Mouse (Mus musculus): ENCODE results near the gene Coq3. TPM values are rescaled to one million over a fixed set of nuclear protein-coding genes. Genes with fewer than 3 reads are reported as not detected.
A peak's percentile ranks its signal among the peaks of the same experiment; 100 is the strongest.

The Coq3 gene
- polyA plus RNA-seq, 1 experiment from 2014 or later = 13.1 TPM

DNA sequence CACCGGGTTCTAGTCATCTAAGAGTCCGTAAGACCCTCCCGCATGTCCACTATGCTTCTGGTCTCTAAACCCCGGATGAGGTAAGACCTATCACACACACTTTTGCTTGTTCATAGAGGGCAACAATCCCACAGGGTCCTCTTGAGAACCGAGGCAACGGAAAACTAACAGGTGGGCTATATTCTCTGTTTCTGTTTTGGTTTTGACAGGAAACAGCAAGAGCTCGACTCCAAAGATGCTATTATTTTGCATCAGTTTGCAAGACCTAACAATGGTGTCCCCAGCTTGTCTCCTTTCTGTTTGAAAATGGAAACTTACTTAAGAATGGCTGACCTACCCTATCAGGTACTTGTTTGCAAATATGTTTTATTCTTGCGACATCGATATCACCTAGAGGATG, 57.0 kb downstream of the Coq3 start:
- no peak overlapping the region for H3K4me3 ChIP-seq
- peaks cover 25% of the 10 kb centered on the region for H3K4me1 ChIP-seq
- no peak overlapping the region for H3K27ac ChIP-seq
- peaks cover 18% of the 10 kb centered on the region for H3K36me3 ChIP-seq (replicated peaks)
- no peaks in the 10 kb centered on the region for H3K9me3 ChIP-seq
- 94% methylated on average over 9 of the region's 9 CpGs for WGBS
- no peak for DNase-seq (ENCODE audit: extremely low spot score, low spot score)
- no peaks in the 10 kb centered on the region for H3K27me3 ChIP-seq (ENCODE audit: poor library complexity, severe bottlenecking)

DNA sequence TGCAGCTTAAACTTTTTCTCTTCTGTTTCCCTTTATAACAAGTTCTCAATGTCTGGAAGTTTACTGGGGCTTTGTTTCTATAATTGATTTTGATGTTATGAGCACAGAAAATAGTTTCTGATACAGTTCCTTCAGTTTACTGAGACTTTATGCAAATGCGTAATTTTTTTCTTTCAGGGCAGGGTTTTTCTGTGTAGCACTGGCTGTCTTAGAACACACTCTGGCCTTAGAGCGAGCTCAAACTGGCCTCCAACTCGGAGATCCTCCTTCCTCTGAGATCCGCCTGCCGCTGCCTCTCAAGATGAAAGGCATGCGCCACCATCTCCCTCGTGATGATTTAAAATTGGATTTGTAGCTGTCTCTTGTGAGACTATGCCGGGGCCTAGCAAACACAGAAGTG, 58.4 kb downstream of the Coq3 start:
- peaks cover 21% of the 10 kb centered on the region for H3K36me3 ChIP-seq (replicated peaks)
- H3K4me3 ChIP-seq = no peak overlapping the region
- DNase-seq (ENCODE audit: extremely low spot score, low spot score) = no peak
- 91% methylated on average over 8 of the region's 8 CpGs for WGBS
- no peaks in the 10 kb centered on the region for H3K27me3 ChIP-seq (ENCODE audit: poor library complexity, severe bottlenecking)
- peaks cover 11% of the 10 kb centered on the region for H3K4me1 ChIP-seq
- H3K9me3 ChIP-seq = no peaks in the 10 kb centered on the region
- no peak overlapping the region for H3K27ac ChIP-seq

DNA sequence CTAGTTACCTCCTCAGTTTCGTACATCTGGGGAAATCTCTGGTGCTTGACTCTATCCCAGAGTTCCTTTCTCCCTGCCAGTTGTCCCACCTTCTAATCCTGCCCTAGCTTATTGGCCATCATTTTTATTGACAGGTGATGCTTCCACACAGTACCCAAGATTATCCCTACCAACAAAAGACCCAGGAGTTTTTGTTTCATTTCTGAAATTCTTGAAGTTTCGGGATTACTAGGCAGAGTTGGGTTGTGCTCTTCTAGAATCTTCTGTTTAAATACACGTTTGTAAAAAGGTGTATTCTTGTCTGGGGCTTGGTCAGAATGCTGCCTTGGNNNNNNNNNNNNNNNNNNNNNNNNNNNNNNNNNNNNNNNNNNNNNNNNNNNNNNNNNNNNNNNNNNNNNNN, 65.2 kb downstream of the Coq3 start:
- Histone ChIP-seq H3K4me3 (no peak overlapping the region), H3K27me3 (ENCODE audit: poor library complexity, severe bottlenecking) (no peaks in the 10 kb centered on the region), H3K4me1 (no peaks in the 10 kb centered on the region), H3K36me3 (replicated peaks) (peaks cover 29% of the 10 kb centered on the region), H3K27ac (no peak overlapping the region), H3K9me3 (no peaks in the 10 kb centered on the region)
- DNase-seq (ENCODE audit: extremely low spot score, low spot score) = no peak
- WGBS = 87% methylated on average over 3 of the region's 3 CpGs

DNA sequence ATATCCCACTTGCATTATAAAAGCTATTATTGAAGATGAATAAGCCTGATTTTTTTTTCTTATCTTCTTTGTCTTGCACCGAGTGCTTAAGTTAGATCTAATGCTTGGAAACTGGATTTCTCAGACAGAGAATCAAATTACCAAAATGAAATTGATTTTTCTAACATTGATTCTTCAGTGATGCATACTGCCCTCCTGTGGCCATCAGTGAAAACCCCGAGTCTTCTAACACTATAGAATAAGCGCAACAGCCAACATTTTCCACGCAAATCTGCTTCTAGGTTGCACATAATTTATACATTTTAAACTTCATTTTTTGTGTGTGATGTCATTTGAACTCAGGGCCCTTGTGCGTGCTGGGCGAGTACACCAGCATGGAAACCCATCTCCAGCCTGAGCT, 72.0 kb downstream of the Coq3 start:
- H3K27me3 ChIP-seq (ENCODE audit: poor library complexity, severe bottlenecking) = no peaks in the 10 kb centered on the region
- WGBS = 59% methylated on average over 6 of the region's 6 CpGs
- H3K9me3 ChIP-seq = no peaks in the 10 kb centered on the region
- no peak overlapping the region for H3K27ac ChIP-seq
- no peak overlapping the region for H3K4me3 ChIP-seq
- DNase-seq (ENCODE audit: extremely low spot score, low spot score) = no peak
- H3K36me3 ChIP-seq (replicated peaks) = peaks cover 32% of the 10 kb centered on the region
- no peaks in the 10 kb centered on the region for H3K4me1 ChIP-seq

DNA sequence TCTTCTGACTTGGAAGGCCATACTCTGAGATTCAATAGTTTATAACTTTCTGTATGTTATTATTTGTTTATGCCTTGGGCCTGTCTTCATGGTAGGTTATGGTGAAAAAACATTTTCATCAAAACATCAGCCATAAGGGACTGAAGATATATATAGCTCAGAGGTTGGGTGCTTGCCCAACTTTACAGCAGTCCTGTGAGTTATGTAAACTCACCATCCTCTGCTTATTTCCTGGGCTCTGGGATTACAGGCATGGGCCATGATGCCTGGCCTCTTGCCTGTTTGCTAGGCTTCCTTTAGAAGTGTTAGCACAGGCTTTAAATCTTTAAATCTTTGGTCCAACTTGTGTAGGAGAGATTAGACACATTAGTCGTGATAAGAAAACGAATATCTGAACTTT, 72.8 kb downstream of the Coq3 start:
- Histone ChIP-seq H3K4me1 (no peaks in the 10 kb centered on the region), H3K4me3 (no peak overlapping the region), H3K27ac (no peak overlapping the region), H3K27me3 (ENCODE audit: poor library complexity, severe bottlenecking) (no peaks in the 10 kb centered on the region), H3K36me3 (replicated peaks) (peaks cover 32% of the 10 kb centered on the region), H3K9me3 (no peaks in the 10 kb centered on the region)
- WGBS = 80% methylated on average over 2 of the region's 2 CpGs
- no peak for DNase-seq (ENCODE audit: extremely low spot score, low spot score)

DNA sequence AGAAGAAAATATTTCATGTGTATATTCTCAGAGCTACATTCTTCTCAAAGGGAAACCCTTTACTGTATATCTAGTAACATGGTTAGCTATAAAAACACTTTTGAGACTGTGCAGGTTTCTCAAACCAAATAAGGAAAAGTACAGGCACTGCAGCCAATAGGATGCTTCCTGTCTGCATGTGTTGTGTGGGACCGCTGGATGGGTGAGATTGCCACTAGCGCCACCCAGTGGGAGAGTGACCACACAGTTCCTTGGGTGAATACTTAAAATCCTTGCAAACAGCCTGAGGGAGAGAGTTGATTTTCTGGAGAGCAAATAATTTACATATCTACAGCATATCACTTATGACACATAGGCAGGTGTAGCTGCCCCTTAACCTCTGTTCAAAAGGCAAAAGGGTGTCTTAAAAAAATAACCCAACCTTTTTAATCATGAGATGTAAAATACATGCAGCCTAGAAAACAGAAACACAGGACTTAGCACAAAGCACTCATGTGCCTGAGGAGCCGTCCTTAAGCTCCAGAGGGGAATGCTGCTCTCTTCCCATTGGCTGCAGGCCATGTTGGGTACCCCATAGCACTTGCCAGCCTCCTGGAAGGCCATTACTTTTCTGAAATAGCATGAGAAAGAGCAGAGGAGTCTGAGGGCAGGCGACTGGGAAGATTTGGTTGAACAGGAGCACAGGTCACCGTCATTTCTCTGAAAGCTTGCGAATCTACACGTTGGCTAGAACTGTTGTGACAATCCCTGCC, 78.3 kb downstream of the Coq3 start:
- peaks cover 33% of the 10 kb centered on the region for H3K36me3 ChIP-seq (replicated peaks)
- H3K27me3 ChIP-seq (ENCODE audit: poor library complexity, severe bottlenecking) = no peaks in the 10 kb centered on the region
- peak; percentile 55 for DNase-seq (ENCODE audit: extremely low spot score, low spot score)
- H3K4me1 ChIP-seq = no peaks in the 10 kb centered on the region
- no peak overlapping the region for H3K27ac ChIP-seq
- WGBS = 55% methylated on average over 7 of the region's 7 CpGs
- H3K4me3 ChIP-seq = no peak overlapping the region
- H3K9me3 ChIP-seq = no peaks in the 10 kb centered on the region

Other genes with a start within 250 kb of the Coq3 start
- 0.04 and 0.10 TPM in 2 replicates for gene Prdm13, start 193.7 kb upstream of the Coq3 start, polyA plus RNA-seq (2016; fragmentation: Nextera tagmentation; extraction: Ambion mirVana)
- 55.7 and 58.9 TPM in 2 replicates for gene Ccnc, start 152.0 kb upstream of the Coq3 start, polyA plus RNA-seq (2016; fragmentation: Nextera tagmentation; extraction: Ambion mirVana)
- gene Usp45, start 112.5 kb upstream of the Coq3 start, polyA plus RNA-seq (2016; fragmentation: Nextera tagmentation; extraction: Ambion mirVana) = 12.0 and 12.4 TPM in 2 replicates
- 24.3 and 25.2 TPM in 2 replicates for gene Tstd3, start 112.5 kb upstream of the Coq3 start, polyA plus RNA-seq (2016; fragmentation: Nextera tagmentation; extraction: Ambion mirVana)
- gene Pnisr, start 32.1 kb upstream of the Coq3 start, polyA plus RNA-seq (2016; fragmentation: Nextera tagmentation; extraction: Ambion mirVana) = 143 and 163 TPM in 2 replicates
- gene Faxc, start 51.7 kb downstream of the Coq3 start, polyA plus RNA-seq (2016; fragmentation: Nextera tagmentation; extraction: Ambion mirVana) = 9.0 and 10.5 TPM in 2 replicates